Mouse (Mus musculus) adipose tissue, adult 10 weeks (tissue): ENCODE data around the gene Cmtm2a. TPM values are rescaled to one million over a fixed set of nuclear protein-coding genes. Genes with fewer than 3 reads are reported as not detected.

ENCODE experiments used
- polyA plus RNA-seq: library from polyadenylated mRNA; stranded (reverse); fragments of 350-450 nt; fragmentation: Illumina TruSeq; extraction: RNeasy Lipid Tissue Mini Kit (QIAGEN cat#74804); gene quantifications from one replicate; pipeline ENCODE4 v1.2.3, GENCODE M21; 2014; ENCODE audit warnings: low read depth, low replicate concordance

The Cmtm2a gene
- 18.3 TPM for polyA plus RNA-seq

GRCm38 (mm10) chr8:104293081-104293480, at the start of gene Cmtm2a:
TSS of gene Cmtm2a (minus strand) at chr8:104293181.

DNA sequence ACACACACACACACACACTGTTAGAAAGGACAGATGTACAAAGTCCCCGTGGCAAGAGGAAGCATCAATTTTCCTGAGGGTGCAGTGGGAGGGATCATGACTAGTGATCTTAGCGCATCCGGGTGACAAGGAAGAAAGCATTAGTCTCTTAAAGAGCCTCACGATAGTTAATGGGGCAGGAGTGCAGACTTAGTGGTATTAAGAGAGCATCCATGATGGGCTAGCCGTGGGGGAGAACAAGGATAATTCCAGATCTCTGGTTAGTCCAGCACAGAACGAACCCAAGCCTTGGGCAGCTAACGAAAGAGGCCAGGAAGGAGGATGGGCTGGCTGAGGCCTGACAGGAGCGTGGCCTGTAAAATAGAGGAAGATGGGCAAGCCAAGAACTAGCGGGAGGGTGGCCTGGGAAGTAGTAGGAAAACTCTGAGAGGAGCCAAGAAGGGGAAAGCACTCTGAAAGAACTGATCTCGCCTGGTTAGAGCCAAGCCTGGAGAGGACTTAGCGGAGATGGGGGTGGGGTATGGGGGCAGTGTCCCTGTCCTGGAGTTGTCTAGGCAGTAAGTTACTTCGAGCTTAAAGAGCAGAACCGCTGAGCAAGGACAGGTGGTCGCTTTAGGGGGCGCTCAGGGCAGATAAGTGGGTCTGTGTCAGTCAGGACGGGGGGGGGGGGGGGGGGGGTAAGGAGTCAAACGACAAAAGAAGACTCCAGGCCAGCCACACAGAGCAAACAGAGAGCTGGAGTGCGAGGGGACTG, 46.4 kb upstream of the Cmtm2a start, which contains the start of gene Cmtm3:
Gene Cmtm3, plus strand, starts transcription at position 182 of the 754 bp plus-strand sequence.

DNA sequence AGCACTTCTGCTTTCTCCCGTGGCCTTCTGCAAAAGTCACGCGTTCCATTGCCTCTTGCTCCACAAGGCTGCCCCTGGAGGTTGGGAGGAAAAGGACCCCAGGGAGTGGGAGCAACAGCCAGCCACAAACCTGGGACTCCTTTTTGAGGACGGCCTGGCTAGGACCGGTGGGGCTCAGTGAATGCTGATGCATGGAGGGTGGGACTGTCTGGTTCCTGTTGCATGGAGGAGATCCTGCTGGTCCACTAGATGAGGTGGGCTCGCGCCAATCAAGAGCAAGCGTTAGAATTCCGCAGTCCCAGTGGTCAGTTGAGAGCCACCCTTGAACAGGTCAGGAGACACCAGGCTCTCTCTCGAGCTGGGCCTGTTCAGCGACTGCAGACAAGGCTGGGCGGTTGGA, 28.9 kb upstream of the Cmtm2a start, which contains the start of gene Cmtm2b:
Gene Cmtm2b, plus strand, starts transcription at position 301 of the 400 bp plus-strand sequence.

GRCm38 (mm10) chr8:104321267-104321666, 28.3 kb upstream of the Cmtm2a start, which contains the start of gene Gm11020:
TSS of gene Gm11020 (plus strand) at chr8:104321567.

DNA sequence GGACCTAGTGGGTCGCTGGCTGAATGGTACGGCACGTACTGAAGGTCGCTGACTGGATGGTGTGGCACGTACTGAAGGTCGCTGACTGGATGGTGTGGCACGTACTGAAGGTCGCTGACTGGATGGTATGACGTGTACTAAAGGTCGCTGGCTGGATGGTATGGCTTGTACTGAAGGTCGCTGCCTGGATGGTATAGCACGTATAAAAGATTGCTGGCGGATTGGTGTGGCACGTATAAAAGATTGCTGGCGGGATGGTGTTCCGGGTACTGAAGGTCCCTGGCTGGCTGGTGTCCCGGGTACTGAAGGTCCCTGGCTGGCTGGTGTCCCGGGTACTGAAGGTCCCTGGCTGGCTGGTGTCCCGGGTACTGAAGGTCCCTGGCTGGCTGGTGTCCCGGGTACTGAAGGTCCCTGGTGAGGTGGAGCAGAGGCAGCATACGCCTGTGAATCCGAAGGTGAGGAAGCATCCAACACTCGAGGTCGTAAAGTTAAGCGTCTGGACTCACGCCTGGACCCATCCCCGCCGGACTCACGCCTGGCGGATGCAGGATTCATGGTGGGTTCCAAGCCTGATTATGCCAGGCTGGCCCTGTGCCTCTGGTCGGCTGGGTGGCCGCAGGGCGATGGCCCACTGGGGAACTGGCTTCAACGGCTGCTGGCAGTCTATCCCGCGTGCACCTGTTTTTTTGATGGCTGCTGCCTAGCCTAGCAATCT, 16.6 kb upstream of the Cmtm2a start, which contains the start of the genes Gm45711 and Cmtm1:
Gene Gm45711, minus strand, starts transcription at position 641 of the 715 bp plus-strand sequence.
Gene Cmtm1, minus strand, starts transcription at position 705 of the 715 bp plus-strand sequence.

GRCm38 (mm10) chr8:104250439-104251367, 42.3 kb downstream of the Cmtm2a start, which contains the start of gene Cklf:
TSS of gene Cklf (plus strand) at chr8:104250861.

GRCm38 (mm10) chr8:104248276-104248675, 44.7 kb downstream of the Cmtm2a start, which contains the start of gene Tk2:
TSS of gene Tk2 (minus strand) at chr8:104248558.

Other genes with a start within 250 kb of the Cmtm2a start
- gene Cdh5, start 191.6 kb downstream of the Cmtm2a start, polyA plus RNA-seq = 67.2 TPM
- 0.37 TPM for gene Bean1, start 122.7 kb downstream of the Cmtm2a start, polyA plus RNA-seq
- gene Tk2, start 44.6 kb downstream of the Cmtm2a start, polyA plus RNA-seq = 36.2 TPM
- 27.2 TPM for gene Cklf, start 42.3 kb downstream of the Cmtm2a start, polyA plus RNA-seq
- 1.7 TPM for gene Gm45711, start 16.9 kb upstream of the Cmtm2a start, polyA plus RNA-seq
- gene Cmtm1, start 17.0 kb upstream of the Cmtm2a start, polyA plus RNA-seq = not detected
- not detected for gene Gm11020, start 28.4 kb upstream of the Cmtm2a start, polyA plus RNA-seq
- gene Cmtm2b, start 29.0 kb upstream of the Cmtm2a start, polyA plus RNA-seq = 10.0 TPM
- gene Cmtm3, start 46.2 kb upstream of the Cmtm2a start, polyA plus RNA-seq = 41.5 TPM
- 36.8 TPM for gene Cmtm4, start 102.6 kb upstream of the Cmtm2a start, polyA plus RNA-seq
- gene Dync1li2, start 149.9 kb upstream of the Cmtm2a start, polyA plus RNA-seq = 51.8 TPM
- gene Terb1, start 216.7 kb upstream of the Cmtm2a start, polyA plus RNA-seq = 1.2 TPM
- gene Nae1, start 241.5 kb upstream of the Cmtm2a start, polyA plus RNA-seq = 51.1 TPM
- gene Car7, start 241.5 kb upstream of the Cmtm2a start, polyA plus RNA-seq = 12.7 TPM